Mouse (Mus musculus) spleen, postnatal 4 days (tissue): Measurements from ENCODE around the gene Rad9b.
"Not testable (repeated sequence)": the region's sequence is repeated elsewhere in the genome, so short reads cannot be mapped to it uniquely, and the experiment has no call there.

Experiments used
- DNase-seq, 2 experiments: peaks; one replicate each; pipeline ENCODE4 v3.0.0; 2022; ENCODE audit warnings: low spot score in 2 of 2

Rad9b gene

GRCm38 (mm10) chr5:122371591-122372191 is 17.7 kb upstream of the Rad9b start, which contains the start of gene Gpn3:
Gpn3 (plus strand) TSS chr5:122371876.
- DNase-seq = no peak

DNA sequence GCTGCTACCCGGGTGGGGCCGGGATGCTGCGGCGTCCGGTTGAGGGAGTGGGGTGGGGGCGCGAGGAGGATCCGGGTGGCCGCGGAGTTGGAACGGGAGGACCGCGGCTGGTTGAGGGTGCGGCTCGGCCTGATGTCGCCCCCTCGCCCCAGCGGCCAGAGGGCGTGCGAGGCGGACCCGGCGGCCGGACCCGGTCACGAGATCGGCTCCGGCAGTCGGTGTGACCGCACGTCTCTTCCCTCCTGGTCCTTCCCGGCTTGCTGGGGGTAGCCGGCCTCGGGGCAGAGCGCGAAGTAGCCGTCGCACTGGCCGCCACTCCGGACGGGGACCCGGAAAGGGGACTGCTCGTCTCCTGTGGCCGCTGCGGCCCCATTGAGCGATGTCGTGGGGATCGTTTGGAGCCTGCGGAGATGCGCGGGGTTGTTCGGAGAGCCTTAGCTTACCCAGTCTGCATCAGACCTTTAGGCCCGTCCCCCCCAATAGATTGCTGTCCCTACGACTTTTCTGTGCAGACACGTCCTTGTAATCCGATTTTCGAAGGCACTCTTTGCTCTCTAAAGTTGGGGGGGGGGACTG is 547 bp upstream of the Rad9b start:
- no peak for DNase-seq

GRCm38 (mm10) chr5:122345777-122346176 is 8.3 kb downstream of the Rad9b start:
- DNase-seq = no peak

DNA sequence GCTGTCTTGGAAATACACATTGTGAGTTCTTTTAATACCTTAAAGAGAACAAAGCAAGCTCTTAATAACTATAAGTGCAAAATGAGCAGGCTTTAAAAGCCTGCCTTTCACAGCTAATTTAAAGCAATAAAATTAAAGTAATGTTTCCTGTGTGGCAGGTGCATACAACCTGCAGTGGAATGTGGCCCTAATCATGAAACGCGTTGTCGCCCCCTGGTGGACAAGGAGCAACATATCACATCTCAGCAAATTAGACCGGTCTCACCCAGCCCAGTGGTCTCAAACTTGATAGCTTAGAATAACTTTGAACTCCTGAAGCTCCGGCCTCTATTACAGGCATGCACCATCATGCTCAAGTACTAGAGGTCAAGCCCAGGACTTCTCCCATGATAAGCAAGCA is 9.8 kb downstream of the Rad9b start:
- peak; percentile 76 to 92 for DNase-seq

- no peak for DNase-seq
Measured at GRCm38 (mm10) chr5:122343768-122344167, 10.3 kb downstream of the Rad9b start.

DNA sequence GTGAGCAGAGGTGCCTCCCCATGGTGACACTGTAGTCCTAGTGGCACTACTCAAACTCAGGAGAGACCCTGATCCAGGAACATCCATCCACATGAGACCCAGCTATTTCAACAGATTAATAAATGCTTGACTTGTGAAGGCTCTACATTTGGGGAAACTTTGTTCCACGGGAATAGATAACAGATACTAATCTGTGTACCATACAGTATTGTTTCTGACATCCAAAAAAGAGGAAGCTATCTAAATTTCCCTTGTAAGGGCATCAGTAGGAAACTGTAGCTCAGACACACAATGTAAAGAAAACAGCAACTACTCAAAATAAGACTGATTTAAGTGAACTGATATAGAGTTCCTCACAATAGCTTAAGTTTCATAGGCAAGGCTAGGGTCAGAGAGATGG is 11.2 kb downstream of the Rad9b start:
- DNase-seq = no peak

DNA sequence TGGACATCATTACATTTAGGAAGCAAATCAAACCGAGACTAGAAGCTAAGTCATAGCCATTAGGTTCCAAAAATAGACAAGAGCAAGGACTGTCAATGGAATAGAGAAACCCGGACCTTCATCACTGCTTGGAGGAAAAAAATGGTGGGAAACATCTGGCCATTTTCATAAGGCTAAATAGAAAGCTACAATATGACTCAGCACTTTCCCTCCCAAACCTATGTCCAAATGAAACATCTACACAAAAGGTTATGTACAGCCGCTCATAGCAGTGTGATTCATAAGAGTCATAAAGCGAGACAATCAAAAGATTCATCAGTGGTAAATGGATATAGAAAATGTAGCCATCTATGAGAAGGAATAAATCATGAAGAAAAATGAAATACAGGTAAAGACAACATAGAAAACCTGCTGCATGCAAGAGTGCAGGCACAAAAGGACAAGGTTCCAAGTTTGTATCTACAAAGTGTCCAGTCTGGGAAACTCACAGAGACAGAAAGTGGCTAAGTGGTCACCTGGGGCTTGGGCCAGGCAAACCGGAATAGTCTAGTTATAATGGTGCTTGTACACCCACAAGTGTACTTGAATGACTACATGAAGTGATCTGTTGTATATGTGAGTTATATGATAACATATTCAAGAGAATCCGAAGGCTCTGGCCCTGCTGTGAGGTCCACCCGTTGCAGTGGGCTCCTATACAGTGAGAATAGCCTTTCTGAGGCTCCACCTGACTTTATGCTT is 17.3 kb downstream of the Rad9b start:
- no peak for DNase-seq

GRCm38 (mm10) chr5:122334682-122335081 is 19.4 kb downstream of the Rad9b start:
- no peak for DNase-seq

DNA sequence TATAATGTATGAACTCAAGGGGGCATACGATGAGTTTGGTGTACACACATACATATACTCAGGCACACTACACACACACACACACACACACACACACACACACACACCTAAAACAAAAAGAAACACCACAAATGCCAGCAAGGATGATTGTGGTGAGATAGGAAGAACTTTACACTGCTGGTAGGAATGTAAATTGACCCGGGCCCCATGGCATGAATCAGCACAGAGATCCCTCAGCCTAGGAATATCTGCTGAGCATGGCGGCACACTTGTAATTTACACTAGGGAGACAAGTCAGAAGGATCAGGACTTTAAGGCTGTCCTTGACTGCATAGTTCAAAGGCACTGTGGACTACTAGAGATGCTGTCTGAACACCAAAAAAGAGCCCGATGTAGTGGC is 23.8 kb downstream of the Rad9b start:
- no peak for DNase-seq

DNA sequence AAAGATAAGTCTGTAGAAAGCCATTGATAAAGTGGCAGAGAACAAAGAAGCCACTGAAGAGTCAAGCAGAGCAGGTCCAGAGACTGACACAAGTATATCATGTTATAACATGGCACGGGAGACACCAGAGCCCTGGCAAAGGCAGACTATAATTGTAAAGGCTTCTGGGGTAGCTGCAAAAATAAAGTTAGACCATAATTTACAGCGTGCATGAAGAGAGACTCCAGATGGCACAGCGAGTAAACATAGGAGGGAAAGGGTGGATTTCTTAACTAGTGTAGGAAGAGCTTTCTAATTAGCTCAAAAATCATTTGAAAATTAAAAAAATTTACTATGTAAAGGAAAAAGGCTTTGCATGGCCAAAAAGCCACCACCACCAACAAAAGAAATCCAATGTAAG is 26.8 kb downstream of the Rad9b start:
- no peak for DNase-seq

- no peak for DNase-seq
Measured at GRCm38 (mm10) chr5:122325477-122325876, 28.6 kb downstream of the Rad9b start.

- DNase-seq = no peak
Measured at GRCm38 (mm10) chr5:122324608-122325431, 29.2 kb downstream of the Rad9b start.

GRCm38 (mm10) chr5:122323523-122323922 is 30.5 kb downstream of the Rad9b start:
- no peak for DNase-seq

GRCm38 (mm10) chr5:122320205-122320781 is 33.7 kb downstream of the Rad9b start:
- DNase-seq = no peak

- no peak for DNase-seq
Measured at GRCm38 (mm10) chr5:122319474-122320204, 34.4 kb downstream of the Rad9b start.

- DNase-seq = not testable (repeated sequence)
Measured at GRCm38 (mm10) chr5:122318976-122319375, 35.1 kb downstream of the Rad9b start.

DNA sequence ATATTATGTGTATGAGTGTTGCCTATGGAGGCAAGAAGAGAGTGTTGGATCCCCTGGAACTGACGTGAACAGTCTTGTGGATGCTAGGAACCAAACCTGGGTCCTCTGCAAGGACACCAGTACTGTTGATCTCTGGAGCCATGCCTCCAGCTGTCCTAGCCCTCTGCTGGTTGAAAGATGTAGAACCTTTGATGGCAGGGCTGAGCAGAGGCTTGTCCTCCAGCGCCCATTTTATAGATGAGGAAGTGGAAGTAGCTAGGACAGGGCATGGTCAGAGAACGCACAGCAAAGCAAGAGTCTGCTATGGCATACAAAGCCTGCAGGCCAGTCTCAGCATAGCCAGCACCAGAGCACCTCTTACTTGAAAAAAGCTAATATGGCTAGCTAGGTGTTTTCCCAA is 35.9 kb downstream of the Rad9b start:
- DNase-seq = peak; percentile 68 to 73

DNA sequence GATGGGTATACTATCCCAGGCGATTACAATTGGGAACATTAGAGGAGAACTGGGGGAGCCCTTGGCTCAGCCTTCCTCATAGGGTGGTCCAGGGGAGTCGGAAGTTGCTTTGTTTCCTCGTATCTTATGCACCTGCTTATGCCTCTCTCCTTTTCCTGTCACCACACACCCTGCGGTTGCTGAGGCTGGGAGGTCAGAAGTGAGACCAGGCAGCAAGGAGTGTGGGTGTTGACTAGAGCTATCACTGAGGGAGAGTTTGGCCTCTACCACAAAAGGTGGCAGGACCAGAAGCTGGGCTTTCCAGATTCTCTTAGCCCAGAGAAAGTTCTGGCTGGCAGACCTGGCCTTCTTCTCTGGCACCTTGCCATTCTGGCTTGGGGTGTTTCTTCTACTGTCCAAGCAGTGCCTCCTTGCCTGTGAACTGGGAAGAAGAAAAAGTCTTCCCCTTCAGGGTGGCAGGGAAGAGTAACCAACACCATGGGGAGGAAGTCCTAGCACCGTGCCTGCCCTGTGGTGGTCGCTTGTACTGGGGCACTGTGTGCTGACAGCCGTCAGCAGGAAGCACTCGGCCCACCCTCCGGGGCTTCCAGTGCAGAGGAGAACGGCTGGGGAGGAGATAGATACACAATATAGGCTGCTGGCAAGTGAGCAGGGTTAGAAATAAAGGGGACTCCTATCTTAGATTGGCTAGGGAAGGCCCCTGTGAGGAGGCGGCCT is 36.5 kb downstream of the Rad9b start:
- no peak for DNase-seq

DNA sequence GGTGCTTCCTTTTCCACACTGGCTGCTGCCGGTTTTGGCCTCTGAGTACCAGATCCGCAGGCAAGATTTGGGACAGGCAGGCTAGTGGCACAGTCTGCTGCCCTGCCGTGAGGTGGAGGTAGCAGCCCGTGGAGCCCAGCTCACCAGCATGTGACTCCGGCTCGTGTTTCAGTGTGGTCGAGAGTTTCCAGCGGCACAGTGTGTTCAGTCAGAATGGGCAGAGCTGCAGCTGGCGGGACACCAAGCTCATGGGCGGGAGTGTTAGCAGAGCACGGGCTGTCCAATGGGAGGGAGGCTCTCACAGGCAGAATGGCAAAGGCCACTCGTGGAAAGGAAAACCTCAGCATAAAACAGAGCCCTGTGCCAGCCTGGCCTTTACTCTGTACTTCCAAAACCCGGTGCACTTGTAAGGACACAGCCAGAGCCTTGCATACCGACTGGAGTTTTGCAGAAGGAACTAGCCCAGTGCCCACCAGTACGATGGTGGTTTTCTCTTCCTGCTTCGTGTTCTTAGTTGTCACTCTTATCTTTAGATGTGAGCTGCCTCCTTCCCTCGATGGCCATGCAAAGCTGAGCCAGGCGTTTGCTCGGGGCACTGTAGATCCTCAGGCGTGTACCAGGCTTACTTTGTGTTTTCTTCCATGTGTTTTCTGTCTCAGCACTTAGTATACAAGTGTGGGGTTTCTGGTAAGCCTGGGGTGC is 38.9 kb downstream of the Rad9b start:
- peak; percentile 54 to 78 for DNase-seq
